Mouse (Mus musculus): Measurements from ENCODE around the gene Magi3.
A peak's percentile ranks its signal among the peaks of the same experiment; 100 is the strongest.

Gene Magi3

DNA sequence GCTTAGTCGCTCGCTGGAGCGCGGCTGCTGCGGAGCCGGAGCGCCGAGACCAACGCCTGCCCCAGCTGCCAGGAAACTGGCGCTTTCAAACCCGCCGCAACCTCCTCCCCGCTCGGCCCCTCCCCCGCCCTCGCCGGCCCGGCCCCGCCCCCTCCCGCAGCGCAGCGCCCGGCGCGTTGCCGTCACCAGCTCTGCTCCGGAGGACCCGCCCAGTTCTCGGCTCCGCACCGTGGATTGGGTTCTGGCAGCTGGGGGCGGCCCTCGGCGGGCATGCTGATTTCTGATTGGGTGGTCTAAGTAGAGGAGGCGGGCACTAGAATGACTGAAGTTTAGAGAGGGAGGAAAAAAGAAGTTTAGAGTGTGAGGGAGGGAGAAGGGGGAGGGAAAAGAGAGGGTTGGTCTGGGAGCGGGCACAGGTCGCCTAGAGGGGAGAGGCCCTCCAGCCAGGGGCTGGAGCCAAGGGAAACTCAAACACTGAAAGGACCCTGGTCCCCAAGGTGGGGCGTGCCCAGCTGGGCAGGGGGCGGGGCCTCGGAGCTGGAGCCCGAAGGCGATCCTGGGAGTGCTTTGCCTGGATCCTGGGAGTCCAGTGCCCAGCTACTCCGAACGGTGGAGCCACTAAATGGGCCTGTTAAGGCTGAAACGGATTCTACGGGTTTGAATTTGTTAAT lies at the start of gene Magi3:
Gene Magi3 (minus strand): TSS at position 80 of the 671 bp plus-strand sequence.
- DNase-seq (ENCODE audit: low spot score in 2 of 2) = peak; percentile 85 to 95

DNA sequence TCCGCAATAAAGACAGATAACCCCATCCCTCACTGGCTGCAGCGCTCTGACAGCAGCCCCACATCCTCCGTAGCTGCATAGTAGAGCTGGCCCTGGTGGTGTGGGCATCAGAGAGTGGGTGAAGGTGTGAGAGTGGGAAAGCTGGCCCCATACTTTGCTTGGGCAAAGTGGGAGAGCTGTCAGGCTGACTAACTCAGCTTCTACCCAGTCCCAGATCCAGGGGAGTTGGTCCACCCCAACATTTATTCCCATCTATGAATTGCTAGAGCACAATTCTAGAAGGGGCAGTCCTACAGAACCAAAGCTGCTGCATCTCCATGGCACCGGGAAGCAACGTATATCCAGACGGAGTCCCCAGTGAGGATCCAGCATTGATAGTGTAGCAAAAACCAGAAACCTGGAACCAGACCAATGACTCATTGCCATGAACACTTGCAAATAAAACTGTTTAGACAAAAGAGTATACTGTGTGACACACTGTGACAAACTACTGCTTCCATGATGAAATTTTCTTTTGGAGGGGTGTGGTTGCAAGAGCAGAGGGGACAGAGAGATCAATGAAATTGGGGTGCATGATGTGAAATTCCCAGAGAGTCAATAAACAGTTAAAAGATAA lies 44.5 kb upstream of the Magi3 start:
- no peak for DNase-seq (ENCODE audit: low spot score in 2 of 2)

DNA sequence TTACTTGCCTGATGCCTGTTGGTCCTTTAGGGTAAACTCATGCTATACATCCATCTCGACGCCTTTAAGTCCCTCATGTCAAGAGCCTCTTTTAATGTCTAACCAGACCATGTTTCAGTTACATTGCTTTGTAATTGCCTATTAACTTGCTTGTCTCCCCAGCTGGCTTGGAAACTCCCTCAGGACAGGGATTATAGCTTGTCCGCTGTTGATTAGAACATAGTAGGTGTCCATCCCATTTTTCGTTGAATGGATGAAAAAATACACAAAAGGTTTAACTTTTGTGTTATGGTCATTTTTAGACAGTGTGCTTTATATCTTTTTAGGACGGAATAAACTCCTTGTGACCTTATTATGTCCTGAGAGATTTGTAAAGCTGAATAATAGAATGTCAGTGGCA lies 40.0 kb upstream of the Magi3 start:
- DNase-seq (ENCODE audit: low spot score in 2 of 2) = no peak

DNA sequence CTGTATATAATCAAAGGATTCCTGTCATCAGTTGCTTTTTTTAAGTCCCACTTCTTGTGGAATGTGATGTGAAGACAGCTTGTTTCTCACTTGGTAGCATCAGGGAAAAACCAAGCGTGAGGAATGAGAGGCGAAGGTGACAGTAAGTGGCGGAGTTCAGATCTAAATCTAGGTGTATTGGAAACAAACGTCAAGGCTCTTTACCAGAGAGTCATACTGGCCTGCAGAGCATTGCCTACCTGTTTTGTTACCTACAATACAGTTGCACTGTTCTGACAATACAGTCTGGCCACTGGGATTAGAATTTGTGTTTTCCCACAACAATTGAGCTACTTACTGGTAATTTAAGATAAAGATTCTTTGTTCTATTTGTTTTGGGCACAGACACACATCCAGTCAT lies 39.0 kb upstream of the Magi3 start:
- DNase-seq (ENCODE audit: low spot score in 2 of 2) = no peak

DNA sequence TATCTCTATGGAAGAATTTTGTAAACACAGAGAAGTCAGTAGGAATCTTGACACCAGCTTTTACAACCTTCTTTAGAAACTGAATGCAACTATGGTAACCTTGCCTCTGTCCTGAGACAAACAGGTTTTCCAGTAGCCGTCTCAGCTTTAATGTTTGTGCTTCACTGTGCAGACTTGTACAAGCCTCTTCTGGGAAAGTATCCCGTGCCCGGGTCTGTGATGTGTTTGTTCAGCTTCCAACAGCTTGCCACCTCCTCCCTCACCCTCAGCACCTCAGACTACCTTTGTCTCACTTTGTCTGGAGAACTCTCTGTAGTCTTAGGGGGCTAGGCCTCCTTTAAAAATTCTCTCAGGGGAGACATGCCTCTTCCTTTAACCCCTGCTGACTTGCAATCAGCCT lies 36.9 kb upstream of the Magi3 start:
- no peak for DNase-seq (ENCODE audit: low spot score in 2 of 2)

DNA sequence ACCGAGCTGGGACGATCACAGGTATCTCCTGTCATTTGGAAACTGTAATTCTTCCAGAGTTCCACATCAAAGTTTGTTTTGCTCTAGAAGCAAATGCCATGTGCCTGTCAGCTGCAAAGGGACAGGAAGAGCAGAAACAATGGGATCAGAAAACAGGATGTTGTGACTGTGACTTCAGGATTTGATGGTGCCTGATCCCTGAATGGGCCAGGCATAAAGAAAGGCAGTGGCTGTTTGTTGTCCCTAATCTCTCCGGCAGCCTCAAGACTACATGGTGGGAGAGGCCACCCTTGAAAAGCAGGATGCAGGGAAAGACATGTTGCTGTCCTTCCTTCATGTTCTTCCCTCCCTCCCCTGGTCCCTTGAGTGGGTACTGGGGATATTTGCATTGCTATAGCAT lies 33.6 kb upstream of the Magi3 start:
- DNase-seq (ENCODE audit: low spot score in 2 of 2) = no peak

DNA sequence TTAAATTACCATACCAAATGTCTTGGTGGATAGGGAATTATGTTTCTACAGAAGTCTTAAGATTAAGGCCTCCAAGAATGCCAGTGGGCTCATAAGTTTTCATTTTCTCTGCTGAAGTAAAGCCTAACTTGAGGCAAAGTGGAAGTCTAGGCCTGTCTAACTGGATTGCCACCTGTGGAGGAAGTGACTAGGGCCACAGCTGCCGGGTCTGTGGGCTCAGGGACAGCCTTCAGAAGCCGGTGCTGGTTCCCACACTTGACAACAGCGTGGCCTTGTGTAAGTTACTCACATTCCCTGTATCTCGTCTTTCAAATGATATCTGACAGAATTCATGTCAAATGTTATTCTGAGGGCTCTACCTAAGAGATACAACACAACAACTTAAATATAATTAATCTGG lies 27.7 kb upstream of the Magi3 start:
- DNase-seq (ENCODE audit: low spot score in 2 of 2) = no peak

DNA sequence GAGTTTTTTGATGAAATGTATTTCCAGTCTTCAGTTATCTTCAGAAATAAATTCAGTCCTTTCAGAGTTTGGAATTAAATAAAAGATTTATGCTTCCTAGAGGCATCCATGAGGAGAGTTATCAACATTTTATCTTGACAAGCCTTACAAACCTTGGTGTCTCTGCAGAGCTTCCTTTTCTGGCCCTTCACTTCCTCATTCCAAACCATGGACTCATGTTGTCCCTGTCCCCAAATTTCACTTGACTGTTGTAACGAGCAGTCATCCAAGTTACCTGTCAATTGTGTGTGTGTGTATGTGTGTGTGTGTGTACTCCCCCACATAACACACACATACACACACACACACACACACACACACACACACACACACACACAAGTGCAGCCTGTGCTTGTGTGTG lies 26.9 kb upstream of the Magi3 start:
- no peak for DNase-seq (ENCODE audit: low spot score in 2 of 2)

DNA sequence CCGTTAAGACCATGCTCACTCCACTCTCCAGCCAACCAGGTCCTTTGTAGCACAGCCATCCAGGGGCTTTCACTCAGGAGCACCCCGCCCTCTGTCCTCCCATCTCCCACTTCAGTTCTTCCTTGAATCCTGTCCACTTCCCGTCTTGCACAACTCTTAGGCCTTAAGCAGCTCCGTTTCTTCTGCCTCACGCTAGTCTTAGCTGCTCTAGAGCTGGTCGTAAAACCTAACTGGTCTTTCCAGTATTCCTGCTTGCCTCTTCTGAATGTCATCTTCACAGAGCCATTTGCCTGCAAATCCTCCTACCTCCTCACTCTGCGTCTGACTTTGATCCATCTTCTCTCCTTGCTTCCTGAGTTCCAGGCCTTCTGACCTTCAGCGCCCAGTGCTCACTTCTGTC lies 24.2 kb upstream of the Magi3 start:
- no peak for DNase-seq (ENCODE audit: low spot score in 2 of 2)

DNA sequence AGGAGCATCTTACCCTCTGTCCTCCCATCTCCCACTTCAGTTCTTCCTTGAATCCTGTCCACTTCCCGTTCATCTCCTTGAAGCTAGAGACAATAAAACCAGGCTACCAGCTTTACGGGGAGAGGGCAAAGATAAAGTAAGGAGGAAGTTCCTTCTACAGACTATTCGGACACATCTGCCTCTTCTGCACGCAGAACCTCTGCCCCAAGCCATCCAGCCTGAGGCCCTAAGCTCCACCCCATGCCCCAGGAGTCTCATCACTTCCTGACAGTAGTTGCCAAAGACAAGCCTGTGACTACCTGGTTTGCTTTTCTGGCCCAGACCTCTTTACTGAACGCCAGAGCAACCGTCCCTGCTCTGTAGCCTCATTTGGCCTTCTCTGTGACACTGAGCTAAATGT lies 23.8 kb upstream of the Magi3 start:
- no peak for DNase-seq (ENCODE audit: low spot score in 2 of 2)

DNA sequence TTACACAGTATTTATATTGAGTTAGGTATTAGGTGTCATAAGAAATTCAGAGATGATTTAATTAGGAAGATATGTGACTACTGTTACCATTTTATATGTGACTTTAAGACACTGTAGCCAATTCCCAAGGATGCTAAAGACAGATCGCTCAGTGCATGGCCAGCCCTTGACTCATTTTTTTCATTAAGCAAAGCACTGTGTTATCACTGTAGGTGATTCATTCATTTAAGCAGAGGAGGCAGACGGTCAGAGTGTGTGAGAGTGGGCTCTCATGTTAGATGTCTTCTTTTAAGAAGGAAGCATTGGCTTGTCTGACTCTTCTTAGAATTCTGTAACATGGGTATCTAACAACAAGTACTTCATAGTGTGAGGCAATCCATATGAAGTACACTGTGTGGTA lies 19.6 kb upstream of the Magi3 start:
- no peak for DNase-seq (ENCODE audit: low spot score in 2 of 2)

DNA sequence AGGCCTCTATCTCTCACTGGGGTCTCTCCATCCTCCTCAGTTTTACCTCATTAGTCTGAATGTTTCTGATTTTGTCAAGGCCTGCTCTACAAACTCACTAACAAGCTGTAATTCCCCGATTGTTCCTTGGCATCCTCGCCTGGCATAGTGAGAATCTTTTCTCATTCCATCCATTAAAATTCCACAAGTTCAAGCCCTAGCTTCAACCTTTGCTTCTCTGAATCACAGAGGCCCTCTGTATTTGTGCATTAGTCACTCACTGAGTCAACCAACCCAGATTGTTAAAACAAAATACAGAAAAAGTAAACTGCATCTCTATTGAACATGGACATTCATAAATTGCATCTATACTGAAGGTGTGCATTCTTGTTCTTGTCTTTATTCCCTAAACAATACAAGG lies 19.2 kb upstream of the Magi3 start:
- no peak for DNase-seq (ENCODE audit: low spot score in 2 of 2)

DNA sequence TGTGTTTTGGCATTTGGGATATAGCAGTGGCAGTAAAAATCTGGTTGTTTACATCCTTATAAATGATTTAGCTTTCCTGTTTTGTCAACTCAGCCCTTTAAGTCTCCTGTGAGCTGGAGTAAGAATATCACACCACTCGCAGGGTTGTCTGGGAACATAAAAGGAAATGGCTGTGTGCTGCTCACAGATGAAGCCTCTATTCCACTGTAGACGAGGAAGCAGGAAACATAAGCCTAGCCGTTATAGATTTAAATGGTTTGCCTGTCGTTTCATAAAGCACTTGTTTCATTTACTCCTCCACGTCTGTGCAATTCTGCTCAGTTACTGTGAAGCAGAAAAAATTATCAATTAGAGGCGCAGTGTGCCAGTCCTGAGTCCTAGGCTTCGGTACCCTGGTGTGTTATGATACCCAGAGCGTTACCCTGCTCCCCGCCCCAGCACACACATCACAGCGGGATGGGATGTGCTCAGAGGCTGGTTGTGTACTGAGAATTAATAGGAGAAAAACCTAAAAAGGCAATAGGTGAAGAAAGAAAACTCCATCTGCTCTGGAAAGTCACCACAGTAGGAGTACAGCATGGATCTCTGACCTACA lies 17.8 kb upstream of the Magi3 start:
- DNase-seq (ENCODE audit: low spot score in 2 of 2) = no peak

DNA sequence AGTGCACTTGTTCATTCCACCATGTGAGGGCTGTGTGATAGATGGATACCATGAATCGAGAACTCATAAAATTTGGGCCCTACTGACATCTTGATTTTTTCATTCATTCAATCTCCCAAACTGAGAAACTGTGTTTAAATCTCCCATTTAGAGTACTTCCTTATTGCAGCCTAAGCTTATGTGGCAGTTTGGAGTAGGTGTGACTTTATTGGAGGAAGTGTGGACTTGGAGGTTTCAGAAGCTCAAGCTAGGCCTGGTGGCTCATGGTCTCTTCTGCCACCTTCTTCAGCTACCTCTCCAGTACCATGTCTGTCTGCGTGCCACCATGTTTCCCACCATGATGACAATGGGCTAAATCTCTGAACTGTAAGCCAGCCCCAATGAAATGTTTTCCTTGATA lies 15.9 kb upstream of the Magi3 start:
- DNase-seq (ENCODE audit: low spot score in 2 of 2) = no peak

DNA sequence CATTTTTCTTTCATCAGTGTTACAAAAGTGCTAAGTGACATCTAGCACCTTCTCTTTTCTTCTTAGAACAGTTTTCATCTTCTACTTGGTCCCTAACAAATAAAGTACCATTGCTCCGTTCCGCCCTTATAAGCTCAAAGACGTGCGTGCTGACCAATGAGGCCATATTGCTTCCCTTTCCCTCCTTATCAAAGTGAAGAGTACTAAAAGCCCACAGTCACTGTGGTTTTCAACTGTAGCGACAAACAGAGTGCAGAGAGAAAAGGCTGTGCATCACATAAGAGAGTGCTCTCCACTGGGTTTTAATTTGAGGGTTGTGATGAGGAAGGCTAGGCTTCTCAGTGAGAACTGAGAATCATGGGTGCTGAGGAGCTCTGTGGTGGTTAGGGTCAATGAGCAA lies 14.9 kb upstream of the Magi3 start:
- DNase-seq (ENCODE audit: low spot score in 2 of 2) = no peak

DNA sequence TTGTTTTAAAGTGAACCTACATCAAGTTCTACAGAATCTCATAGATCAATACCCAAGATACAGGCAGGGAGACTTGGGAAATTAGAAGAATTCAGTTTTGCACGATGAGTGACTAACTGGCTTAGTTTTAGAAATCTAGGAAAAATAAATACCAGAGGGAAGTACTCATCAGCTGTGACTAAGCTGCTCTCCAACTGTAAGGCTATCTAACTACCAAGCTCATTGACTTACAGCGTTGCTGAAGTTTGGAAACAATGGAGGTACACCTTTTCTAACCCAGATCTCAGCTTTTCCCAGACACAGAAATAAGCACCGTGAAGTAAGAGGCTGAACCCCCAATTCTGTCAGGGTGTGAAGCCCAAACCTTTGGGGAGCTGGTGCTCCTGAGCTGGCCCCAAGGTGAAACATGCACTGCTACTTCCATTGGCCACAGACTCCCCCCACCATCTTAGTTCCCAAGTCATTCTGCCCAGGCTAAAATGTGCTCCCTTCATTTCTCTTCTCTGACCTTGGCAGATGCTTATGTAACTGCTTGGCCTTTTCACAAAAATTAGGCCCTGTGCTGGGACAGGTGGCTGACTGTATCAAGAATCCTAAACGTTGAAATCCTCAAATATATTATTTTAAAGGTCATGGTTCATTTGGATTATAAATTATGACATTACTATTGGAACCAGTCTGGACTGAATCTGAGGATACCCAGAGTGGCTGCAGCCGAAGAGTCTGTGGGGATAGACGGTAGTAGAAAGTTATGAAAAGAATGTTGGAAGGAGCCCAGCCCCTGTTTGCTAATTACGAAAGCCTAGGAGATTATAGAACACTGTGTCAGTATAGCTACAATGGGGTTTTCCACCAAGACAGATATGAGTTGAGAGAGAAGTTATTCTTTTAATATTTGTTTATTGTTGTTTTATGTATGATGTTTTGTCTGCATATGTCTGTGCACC lies 13.5 kb upstream of the Magi3 start:
- DNase-seq (ENCODE audit: low spot score in 2 of 2) = no peak

DNA sequence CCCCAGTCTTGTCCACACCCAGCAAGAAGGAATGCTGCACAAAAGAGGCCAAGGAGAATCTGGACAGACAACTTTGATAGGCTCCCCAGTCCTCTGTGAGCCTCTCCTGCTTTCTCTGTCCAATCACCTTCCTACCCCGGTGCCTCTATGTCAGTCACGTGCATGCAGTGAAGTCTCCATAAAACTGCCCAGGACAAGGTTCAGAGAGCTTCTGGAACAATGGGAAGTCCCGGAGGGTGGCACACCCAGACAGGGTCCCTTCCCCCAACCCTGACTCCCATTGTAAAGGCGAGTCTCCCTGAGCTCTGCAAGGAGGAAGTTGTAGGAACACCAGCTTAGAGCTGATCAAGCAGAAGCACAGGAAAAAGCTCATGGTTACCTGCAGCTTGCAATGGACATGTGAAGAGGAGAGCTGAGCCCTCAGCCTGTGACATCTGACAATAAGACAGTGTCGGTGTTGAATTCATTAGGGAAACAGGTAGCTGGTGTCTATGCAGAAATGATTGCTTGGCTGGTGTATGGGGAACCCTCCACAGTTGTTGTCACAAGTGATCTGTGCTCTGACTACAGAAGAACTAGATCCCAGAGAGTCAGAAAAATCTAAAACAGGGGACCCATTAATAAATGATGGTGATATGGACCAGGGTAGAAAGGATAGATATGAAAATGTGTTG lies 7.4 kb upstream of the Magi3 start:
- no peak for DNase-seq (ENCODE audit: low spot score in 2 of 2)

DNA sequence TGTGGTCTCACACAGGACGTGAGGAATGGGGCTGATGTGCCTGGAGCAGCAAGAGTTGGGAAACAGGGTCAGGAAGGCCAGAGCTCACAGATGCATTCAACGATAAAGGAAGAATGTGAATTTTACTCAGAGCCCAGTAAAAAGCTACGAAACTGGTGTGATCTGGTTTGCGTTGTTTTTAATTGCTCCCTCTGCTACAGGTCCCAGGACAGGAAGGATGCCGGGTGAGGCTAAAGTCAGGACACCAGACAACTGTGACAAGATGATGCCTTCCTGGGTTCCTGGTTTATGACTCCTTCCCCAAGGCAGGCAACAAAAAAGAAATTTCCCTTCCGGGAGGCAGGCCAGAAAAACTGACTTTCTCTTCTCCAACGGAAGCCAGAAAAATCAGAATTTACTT lies 6.6 kb upstream of the Magi3 start:
- DNase-seq (ENCODE audit: low spot score in 2 of 2) = no peak

DNA sequence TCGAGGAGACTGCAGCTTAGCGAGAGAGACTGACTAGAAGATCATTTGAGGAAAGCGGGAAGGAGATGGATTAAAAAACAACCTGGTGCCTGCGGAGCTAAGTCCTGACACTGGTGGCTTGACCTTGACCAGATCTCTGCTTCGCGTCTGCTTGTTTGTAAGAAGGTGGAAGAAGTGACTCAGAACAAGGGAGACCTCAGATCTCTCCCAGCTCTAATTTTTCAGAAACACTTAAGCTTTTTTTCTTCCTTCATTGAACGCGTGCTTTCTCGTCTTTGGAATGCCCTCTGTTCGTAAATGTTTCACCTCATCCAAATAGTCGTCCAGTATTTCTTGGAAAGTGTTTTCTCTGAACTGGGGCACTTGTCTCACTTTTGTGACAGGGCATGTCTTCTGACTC lies 982 bp upstream of the Magi3 start:
- no peak for DNase-seq (ENCODE audit: low spot score in 2 of 2)

DNA sequence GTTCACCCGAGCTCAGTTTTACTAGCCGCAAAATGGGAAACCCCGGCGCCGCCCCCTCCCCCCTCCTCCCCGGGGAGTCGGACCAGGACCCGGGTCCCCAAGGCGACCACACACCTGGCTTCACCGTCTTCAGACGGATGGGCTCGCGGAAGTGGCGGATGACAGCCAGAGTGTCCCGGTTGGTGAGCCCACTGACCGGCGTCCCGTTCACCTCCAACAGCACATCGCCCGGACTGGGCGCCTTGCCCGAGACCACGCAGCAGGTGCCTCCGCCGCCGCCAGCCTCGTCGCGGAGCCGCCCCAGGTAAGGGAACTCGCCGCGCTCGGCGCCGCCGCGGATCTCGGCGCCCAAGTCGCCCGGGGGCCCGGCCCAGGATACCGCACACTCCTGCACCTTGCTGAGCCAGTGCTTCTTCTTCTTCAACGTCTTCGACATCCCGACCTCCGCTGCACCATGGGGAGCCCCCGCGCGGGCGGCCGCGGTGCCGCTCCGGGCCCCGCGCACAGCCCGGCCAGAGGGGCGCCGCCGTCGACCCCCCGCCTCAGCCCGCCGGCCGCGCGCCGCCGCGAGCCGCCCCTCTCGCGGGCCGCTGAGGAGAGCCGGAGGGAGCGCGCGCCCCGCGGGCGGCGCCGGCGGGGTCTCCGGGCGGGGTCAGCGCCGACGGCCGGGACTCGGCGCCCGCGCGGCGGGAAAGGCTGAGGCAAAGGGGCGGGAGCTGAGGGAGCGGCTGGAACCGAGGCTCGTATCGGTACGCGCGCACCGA lies 461 bp downstream of the Magi3 start:
- peak; percentile 43 to 55 for DNase-seq (ENCODE audit: low spot score in 2 of 2)

DNA sequence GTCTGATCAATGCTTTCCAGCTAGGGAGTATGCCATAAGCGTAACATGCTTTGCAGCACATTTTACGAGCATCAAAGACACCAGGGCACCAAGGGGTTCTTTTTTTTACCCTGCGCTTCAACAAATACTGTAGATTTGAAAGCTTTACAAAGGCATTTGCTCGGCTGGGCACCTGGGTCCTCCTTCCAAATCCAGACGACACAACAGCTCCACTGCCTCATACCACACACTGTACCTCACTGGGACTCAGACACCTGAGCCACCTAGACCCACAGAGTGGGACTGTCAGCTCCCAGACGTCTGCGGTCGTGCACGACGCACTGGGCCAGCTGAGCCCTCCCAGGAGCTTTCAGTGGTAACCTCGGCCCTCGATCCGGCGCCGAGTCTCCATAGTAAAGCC lies 1.2 kb downstream of the Magi3 start:
- DNase-seq (ENCODE audit: low spot score in 2 of 2) = peak; percentile 13 to 27

Measured in spleen, postnatal 10 days (tissue).